Mouse (Mus musculus) left cerebral cortex, postnatal 25 days (tissue): ENCODE results near the gene Cep57l1. TPM values are rescaled to one million over a fixed set of nuclear protein-coding genes. Genes with fewer than 3 reads are reported as not detected.

Source experiments
- DNase-seq, 2 experiments: peaks; one replicate each; pipeline ENCODE4 v3.0.0; 2022; ENCODE audit warnings: low spot score in 2 of 2, mixed read lengths in 1 of 2
- intact Hi-C: fragments of 180-260 bp; cut with DNase I; formaldehyde crosslinking; loops from one replicate; pipeline ENCODE4 v1.15.1; 2025
- microRNA-seq, 2 experiments: library from miRNA; unstranded; fragments of <30 nt; microRNA quantifications; one replicate each; pipeline ENCODE4 v1.2.0; 2022
- total RNA-seq, 2 experiments: library from RNA; stranded (reverse); gene quantifications; 2 replicates each; pipeline ENCODE4 v1.2.3; 2021

The Cep57l1 gene
- total RNA-seq, 2 experiments from 2014 or later = 6.8 to 8.3 TPM

GRCm38 (mm10) chr10:41689941-41690887 is 119.5 kb downstream of the Cep57l1 start:
- peak; percentile 62 to 66 for DNase-seq
- intact Hi-C loops = loop anchor here (2.0 to 5.0 kb wide), 2 partner anchors 121 to 607 kb away; no protein-coding TSS in a partner anchor

- no peak for DNase-seq
- intact Hi-C loops = loop anchor here (5.0 kb wide), 1 partner anchor 382 kb away; the partner anchor contains the start of genes Ak9 and Fig4
Measured at GRCm38 (mm10) chr10:41684548-41684996, 125.1 kb downstream of the Cep57l1 start.

- intact Hi-C loops = loop anchor here (1.0 to 5.0 kb wide), 2 partner anchors 163 to 380 kb away; partner anchors contain the start of genes Ak9, Cd164 and Fig4
Measured at GRCm38 (mm10) chr10:41682546-41683393, 126.9 kb downstream of the Cep57l1 start.

DNA sequence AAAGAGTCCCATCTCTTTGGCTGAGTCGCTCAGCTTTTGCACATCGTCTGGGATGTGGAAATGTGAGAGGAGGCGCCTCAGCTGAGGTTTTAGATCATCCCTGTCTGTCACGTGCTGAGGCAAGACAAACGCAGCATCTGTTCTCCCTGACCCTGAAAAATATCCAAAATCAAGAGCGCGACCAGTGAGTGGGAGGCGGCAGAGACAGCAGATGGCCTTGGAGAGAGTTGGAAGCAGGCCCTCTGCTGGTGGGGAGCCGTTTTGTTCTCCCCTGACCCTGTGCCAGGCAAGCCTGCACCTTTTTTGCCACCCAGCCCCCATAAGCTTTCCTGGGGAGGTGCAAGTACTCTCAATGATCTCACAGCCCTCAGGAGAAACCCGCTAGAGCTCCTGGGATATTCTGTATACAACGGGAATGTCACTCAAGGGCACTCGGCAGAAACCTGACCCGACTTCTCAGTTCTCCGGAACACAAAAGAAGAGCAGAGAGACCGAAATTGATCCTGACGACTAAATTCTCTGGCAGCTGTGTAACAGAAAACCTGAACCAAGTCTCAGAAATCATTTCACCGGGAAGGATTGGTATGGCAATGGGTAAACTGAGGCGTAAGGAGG is 130.8 kb downstream of the Cep57l1 start:
- DNase-seq = peak; percentile 66 to 85
- intact Hi-C loops = loop anchor here (1.0 to 5.0 kb wide), 2 partner anchors 77 to 161 kb away; no protein-coding TSS in a partner anchor

More at GRCm38 (mm10) chr10:41682546-41683393, 126.9 kb downstream of the Cep57l1 start:
- peak; percentile 88 to 91 for DNase-seq

DNA sequence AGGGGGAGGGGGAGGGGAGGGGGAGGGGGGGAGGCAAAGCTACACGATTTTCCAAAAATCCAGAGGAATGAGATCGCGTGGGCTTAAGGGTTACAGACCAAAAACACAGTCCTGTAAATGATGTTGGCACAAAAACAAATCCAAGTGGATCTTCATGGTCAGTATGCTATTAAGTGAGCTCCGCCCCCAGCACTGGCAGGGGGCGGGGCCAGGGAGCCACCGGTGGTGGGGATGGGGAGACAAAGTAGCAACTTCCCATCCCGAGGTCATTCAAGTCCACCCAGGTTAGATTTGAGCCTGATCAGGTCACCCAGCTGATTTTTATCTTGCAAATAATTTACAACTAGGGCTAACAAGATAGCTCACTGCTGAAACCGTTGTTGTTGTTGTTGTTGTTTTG is 132.3 kb downstream of the Cep57l1 start:
- intact Hi-C loops = loop anchor here (5.0 kb wide), 1 partner anchor 75 kb away; no protein-coding TSS in a partner anchor
- no peak for DNase-seq

DNA sequence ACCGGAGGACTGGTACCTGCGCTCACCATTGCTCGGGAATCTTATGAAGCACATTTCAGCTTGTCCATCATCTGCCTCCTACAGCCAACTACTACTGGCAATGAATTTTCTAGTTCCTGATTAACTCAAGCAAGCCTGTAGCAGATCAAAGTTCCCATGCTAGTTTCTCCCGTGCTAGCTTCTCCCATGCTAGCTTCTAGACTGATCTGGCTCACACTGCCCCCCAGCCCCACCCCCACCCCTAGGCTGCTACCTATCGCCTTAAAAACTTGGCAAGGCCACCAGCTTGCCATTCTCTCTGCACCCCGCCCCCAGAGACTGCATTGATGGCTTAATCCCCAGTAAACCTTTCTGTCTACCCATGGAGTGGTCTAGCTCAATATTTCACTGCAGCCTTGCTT is 133.0 kb downstream of the Cep57l1 start:
- intact Hi-C loops = loop anchor here (5.0 kb wide), 1 partner anchor 74 kb away; no protein-coding TSS in a partner anchor
- no peak for DNase-seq

DNA sequence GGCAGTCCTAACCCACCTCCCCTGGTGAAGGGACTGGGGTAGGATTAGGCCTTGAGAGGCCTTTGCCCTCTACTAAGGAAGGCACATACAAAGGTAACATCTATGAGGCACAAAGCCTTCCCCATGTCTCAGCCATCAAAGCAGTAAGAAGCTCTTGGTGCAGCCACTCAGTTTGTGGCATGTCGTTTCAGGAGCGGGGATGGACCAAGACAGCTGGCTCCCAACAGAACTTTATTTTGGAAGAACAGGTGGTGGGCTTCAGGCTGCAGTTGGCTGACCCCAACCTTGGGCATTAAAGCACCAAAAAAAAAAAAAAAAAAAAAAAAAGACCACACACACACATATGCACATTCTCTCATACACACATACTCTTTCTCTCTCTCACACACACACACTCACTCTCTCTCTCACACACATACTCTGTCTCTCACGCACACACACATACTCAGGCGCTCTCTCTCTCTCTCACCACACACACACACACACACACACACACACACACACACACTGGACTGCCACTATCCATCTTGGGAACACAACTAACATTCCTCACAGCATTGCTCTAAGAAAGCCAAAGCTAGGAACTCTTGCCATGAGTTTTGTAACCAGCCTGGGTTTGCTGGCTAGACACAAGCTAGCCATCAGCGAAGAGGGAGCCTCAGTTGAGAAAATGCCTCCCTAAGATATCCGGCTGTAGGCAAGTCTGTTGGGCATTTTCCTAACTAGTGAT is 133.7 kb downstream of the Cep57l1 start:
- no peak for DNase-seq
- intact Hi-C loops = loop anchor here (5.0 kb wide), 1 partner anchor 74 kb away; no protein-coding TSS in a partner anchor

DNA sequence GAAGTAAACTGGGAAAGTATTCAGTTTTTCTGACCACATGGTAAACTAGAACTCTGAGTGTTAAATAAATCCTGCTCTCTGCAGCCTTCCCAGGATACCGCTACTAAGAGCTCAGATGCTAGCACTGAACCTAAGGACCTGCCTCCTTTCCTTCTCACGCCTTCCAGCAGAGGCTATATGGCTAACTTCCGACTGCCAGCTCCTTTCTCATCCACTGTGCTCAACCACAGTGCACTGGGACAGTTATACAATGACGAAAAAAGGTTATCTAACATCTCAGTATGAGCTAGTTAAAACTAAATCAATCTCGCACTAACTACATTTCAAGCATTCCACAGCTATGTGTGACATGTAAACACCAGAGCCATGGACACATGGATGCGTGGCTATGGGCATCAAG is 134.4 kb downstream of the Cep57l1 start:
- DNase-seq = no peak
- intact Hi-C loops = loop anchor here (5.0 kb wide), 1 partner anchor 73 kb away; no protein-coding TSS in a partner anchor

GRCm38 (mm10) chr10:41674362-41674761 is 135.3 kb downstream of the Cep57l1 start:
- intact Hi-C loops = no loop called here
- no peak for DNase-seq

DNA sequence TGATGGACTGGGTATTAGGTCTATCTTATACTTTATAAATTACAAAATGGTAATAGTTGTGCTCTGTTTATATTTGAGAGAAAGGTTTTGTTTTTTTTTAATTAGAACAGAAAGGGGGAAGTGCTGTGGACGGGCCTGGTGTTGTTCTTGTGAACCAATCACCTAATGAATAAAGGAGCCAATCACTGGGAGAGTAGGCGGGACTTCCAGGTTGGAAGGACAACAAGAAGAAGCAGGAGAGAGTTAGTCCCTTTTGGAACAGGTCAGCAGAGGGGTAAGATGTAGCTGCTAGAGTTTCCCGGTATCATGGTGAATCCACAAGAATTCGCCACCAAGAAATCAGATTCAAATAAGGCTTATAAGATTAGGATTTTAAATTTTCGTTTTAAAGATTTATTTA is 139.5 kb downstream of the Cep57l1 start:
- intact Hi-C loops = no loop called here
- DNase-seq = no peak

Small RNA genes lying within 50 kb of the gene (microRNA-seq; reads per million reads assigned to microRNA genes)
- 0 reads per million in 2 experiments for gene Mir3473b

Other genes starting within 250 kb of the Cep57l1 start
- under 1 TPM; 0.41 to 0.92 TPM for gene Ccdc162, start 93.2 kb downstream of the Cep57l1 start, total RNA-seq
- gene Sesn1, start 64 bp upstream of the Cep57l1 start, total RNA-seq = 10 to 100 TPM; 50.9 to 51.2 TPM
- gene Armc2, start 208.6 kb upstream of the Cep57l1 start, total RNA-seq = 10 to 100 TPM; 14.2 to 15.8 TPM